Mouse (Mus musculus): ENCODE results near the gene Fbxo46.

- TF ChIP-seq POLR2A (IDR thresholded peaks at IDR 0.05; ENCODE audit: insufficient read length, low read depth): no peak
- no peak for TF ChIP-seq MAX (IDR thresholded peaks at IDR 0.05; ENCODE audit: low read depth)
- TF ChIP-seq POLR2AphosphoS2 (IDR thresholded peaks at IDR 0.05; ENCODE audit: insufficient read length, low read depth): no peak
- TF ChIP-seq E2F4 (IDR thresholded peaks at IDR 0.05; ENCODE audit: insufficient read depth): no peak
- TF ChIP-seq USF1 (IDR thresholded peaks at IDR 0.05; ENCODE audit: low read depth): no peak
- TF ChIP-seq TCF12 (IDR thresholded peaks at IDR 0.05; ENCODE audit: insufficient read depth, poor library complexity, severe bottlenecking): no peak
- no peak for TF ChIP-seq MYOG (IDR thresholded peaks at IDR 0.05; ENCODE audit: control insufficient read depth in 1 of 3, insufficient read depth in 1 of 3, insufficient read length in 2 of 3, low read depth in 2 of 3)
- no peak for TF ChIP-seq TCF3 (IDR thresholded peaks at IDR 0.05; ENCODE audit: insufficient read length, low read depth)
These were observed 27.1 kb downstream of the Fbxo46 start for GRCm38 (mm10) chr7:19146793-19147192.

Measured in myocyte (in vitro differentiated cells).